Mouse (Mus musculus) heart, embryonic 12.5 days (tissue): ENCODE results near the gene Cbx6. TPM values are rescaled to one million over a fixed set of nuclear protein-coding genes. Genes with fewer than 3 reads are reported as not detected.

Experiments
- ATAC-seq: fragments of 200-750 bp; cut with Nextera tagmentation; 2 replicates; pipeline ENCODE4 v1.8.0; 2017; ENCODE audit warnings: moderate TSS enrichment, moderate library complexity; ENCODE audit not compliant: insufficient number of reproducible peaks, low FRiP score
- H3K27ac ChIP-seq: fragments of 300-500 bp; sonication (generic); 2 replicates; pipeline ENCODE4 v1.5.1; 2016; ENCODE audit warnings: mild to moderate bottlenecking, moderate library complexity; ENCODE audit not compliant: poor library complexity, severe bottlenecking
- H3K27me3 ChIP-seq: fragments of 300-500 bp; sonication (generic); replicated peaks from 2 replicates; pipeline ENCODE4 v1.6.1; 2016; ENCODE audit warnings: mild to moderate bottlenecking, moderate library complexity
- H3K36me3 ChIP-seq: fragments of 300-500 bp; sonication (generic); 2 replicates; pipeline ENCODE4 v1.6.1; 2016; ENCODE audit warnings: mild to moderate bottlenecking, moderate library complexity
- H3K4me1 ChIP-seq: fragments of 300-500 bp; sonication (generic); replicated peaks from 2 replicates; pipeline ENCODE4 v1.6.1; 2016; ENCODE audit warnings: mild to moderate bottlenecking
- H3K4me2 ChIP-seq: fragments of 300-500 bp; sonication (generic); 2 replicates; pipeline ENCODE4 v1.6.1; 2016; ENCODE audit warnings: mild to moderate bottlenecking, moderate library complexity
- H3K4me3 ChIP-seq: fragments of 300-500 bp; sonication (generic); 2 replicates; pipeline ENCODE4 v1.5.1; 2016; ENCODE audit warnings: mild to moderate bottlenecking
- H3K9ac ChIP-seq: fragments of 300-500 bp; sonication (generic); 2 replicates; pipeline ENCODE4 v1.6.1; 2016; ENCODE audit warnings: mild to moderate bottlenecking, moderate library complexity
- H3K9me3 ChIP-seq: fragments of 300-500 bp; sonication (generic); replicated peaks from 2 replicates; pipeline ENCODE4 v1.6.1; 2016; ENCODE audit warnings: mild to moderate bottlenecking, moderate library complexity
- WGBS: fragments of 180-500 bp; shearing (Covaris S2); methylation state at CpG from one replicate; pipeline ENCODE4 v1.1.7; 2016; 5-methylcytosine and 5-hydroxymethylcytosine counted together
- polyA plus RNA-seq: library from polyadenylated mRNA; unstranded; fragments of >200 nt; fragmentation: Nextera tagmentation; extraction: Ambion mirVana; gene quantifications from 2 replicates; pipeline ENCODE4 v1.2.1, GENCODE M21; 2016

The Cbx6 gene
- polyA plus RNA-seq, 1 experiment from 2014 or later: 38.0 TPM

GRCm38 (mm10) chr15:79801646-79802045 is 32.8 kb downstream of the Cbx6 start:
- 62% methylated on average over 2 of the region's 2 CpGs for whole genome bisulfite sequencing
- ATAC-seq: no peak
- H3K27me3 ChIP-seq: peaks cover 86% of the 10 kb centered on the region
- H3K9ac ChIP-seq: no peak overlapping the region
- no peak overlapping the region for H3K4me3 ChIP-seq
- no peak overlapping the region for H3K27ac ChIP-seq
- peaks cover 18% of the 10 kb centered on the region for H3K4me1 ChIP-seq
- H3K9me3 ChIP-seq: no peaks in the 10 kb centered on the region
- no peaks in the 10 kb centered on the region for H3K36me3 ChIP-seq
- H3K4me2 ChIP-seq: no peak overlapping the region

GRCm38 (mm10) chr15:79800701-79801100 is 33.8 kb downstream of the Cbx6 start:
- Histone ChIP-seq H3K27ac (no peak overlapping the region), H3K9ac (no peak overlapping the region), H3K9me3 (no peaks in the 10 kb centered on the region), H3K4me2 (no peak overlapping the region), H3K36me3 (no peaks in the 10 kb centered on the region), H3K4me1 (peaks cover 18% of the 10 kb centered on the region), H3K4me3 (no peak overlapping the region), H3K27me3 (peaks cover 85% of the 10 kb centered on the region)
- no peak for ATAC-seq
- WGBS: 61% methylated on average over 11 of the region's 11 CpGs

- Histone ChIP-seq H3K4me2 (no peak overlapping the region), H3K9ac (no peak overlapping the region), H3K27me3 (peaks cover 83% of the 10 kb centered on the region), H3K27ac (no peak overlapping the region), H3K9me3 (no peaks in the 10 kb centered on the region), H3K4me3 (no peak overlapping the region), H3K36me3 (no peaks in the 10 kb centered on the region), H3K4me1 (peaks cover 6% of the 10 kb centered on the region)
- 75% methylated on average over 10 of the region's 10 CpGs for WGBS
- ATAC-seq: no peak
Measured at GRCm38 (mm10) chr15:79798591-79798990, 35.9 kb downstream of the Cbx6 start.

DNA sequence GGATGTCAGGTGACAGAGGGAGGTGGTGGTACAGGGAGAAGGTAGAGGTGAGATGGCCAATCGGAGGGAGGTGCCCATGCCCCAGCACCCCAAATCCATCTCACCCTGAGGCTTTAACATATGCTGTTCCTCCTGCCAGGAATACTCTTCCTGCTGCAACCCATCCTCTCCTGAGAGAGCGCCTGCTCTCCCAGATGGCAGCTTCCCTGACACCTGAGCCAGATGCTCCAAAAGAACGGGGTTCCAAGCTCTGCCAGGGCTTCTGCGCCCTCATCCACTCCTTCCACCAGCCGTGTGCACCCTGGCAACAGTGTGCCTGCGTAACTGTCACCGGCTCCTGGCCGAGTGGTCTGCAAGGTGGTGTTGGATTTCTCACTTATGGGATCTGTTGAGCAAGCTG is 36.8 kb downstream of the Cbx6 start:
- 77% methylated on average over 8 of the region's 8 CpGs for WGBS
- H3K27me3 ChIP-seq: peaks cover 83% of the 10 kb centered on the region
- H3K36me3 ChIP-seq: no peaks in the 10 kb centered on the region

GRCm38 (mm10) chr15:79797096-79797495 is 37.4 kb downstream of the Cbx6 start:
- Histone ChIP-seq H3K36me3 (no peaks in the 10 kb centered on the region), H3K4me1 (no peaks in the 10 kb centered on the region), H3K4me3 (no peak overlapping the region), H3K4me2 (no peak overlapping the region), H3K27ac (no peak overlapping the region), H3K9ac (no peak overlapping the region), H3K27me3 (peaks cover 83% of the 10 kb centered on the region), H3K9me3 (no peaks in the 10 kb centered on the region)
- no peak for ATAC-seq
- 77% methylated on average over 7 of the region's 7 CpGs for WGBS

More for the DNA sequence above, 36.8 kb downstream of the Cbx6 start:
- no peak overlapping the region for H3K4me3 ChIP-seq
- H3K4me2 ChIP-seq: no peak overlapping the region
- H3K4me1 ChIP-seq: no peaks in the 10 kb centered on the region
- no peak overlapping the region for H3K27ac ChIP-seq
- no peak overlapping the region for H3K9ac ChIP-seq
- no peak for ATAC-seq
- H3K9me3 ChIP-seq: no peaks in the 10 kb centered on the region

GRCm38 (mm10) chr15:79796256-79796655 is 38.2 kb downstream of the Cbx6 start:
- H3K9me3 ChIP-seq: no peaks in the 10 kb centered on the region
- no peak overlapping the region for H3K27ac ChIP-seq
- H3K4me1 ChIP-seq: no peaks in the 10 kb centered on the region
- H3K36me3 ChIP-seq: no peaks in the 10 kb centered on the region
- 76% methylated on average over 12 of the region's 12 CpGs for WGBS
- ATAC-seq: no peak
- H3K4me3 ChIP-seq: no peak overlapping the region
- H3K9ac ChIP-seq: no peak overlapping the region
- H3K4me2 ChIP-seq: no peak overlapping the region
- peaks cover 82% of the 10 kb centered on the region for H3K27me3 ChIP-seq

GRCm38 (mm10) chr15:79794173-79794572 is 40.3 kb downstream of the Cbx6 start:
- Histone ChIP-seq H3K27ac (no peak overlapping the region), H3K36me3 (no peaks in the 10 kb centered on the region), H3K9ac (no peak overlapping the region), H3K9me3 (no peaks in the 10 kb centered on the region), H3K4me3 (no peak overlapping the region), H3K4me2 (no peak overlapping the region), H3K27me3 (peaks cover 86% of the 10 kb centered on the region), H3K4me1 (no peaks in the 10 kb centered on the region)
- ATAC-seq: no peak
- 10% methylated on average over 20 of the region's 20 CpGs for WGBS

GRCm38 (mm10) chr15:79793076-79793475 is 41.4 kb downstream of the Cbx6 start:
- H3K9me3 ChIP-seq: no peaks in the 10 kb centered on the region
- H3K36me3 ChIP-seq: no peaks in the 10 kb centered on the region
- no peak overlapping the region for H3K4me2 ChIP-seq
- no peak overlapping the region for H3K4me3 ChIP-seq
- H3K4me1 ChIP-seq: no peaks in the 10 kb centered on the region
- no peak for ATAC-seq
- peaks cover 90% of the 10 kb centered on the region for H3K27me3 ChIP-seq
- H3K9ac ChIP-seq: no peak overlapping the region
- WGBS: 89% methylated on average over 9 of the region's 9 CpGs
- H3K27ac ChIP-seq: no peak overlapping the region

DNA sequence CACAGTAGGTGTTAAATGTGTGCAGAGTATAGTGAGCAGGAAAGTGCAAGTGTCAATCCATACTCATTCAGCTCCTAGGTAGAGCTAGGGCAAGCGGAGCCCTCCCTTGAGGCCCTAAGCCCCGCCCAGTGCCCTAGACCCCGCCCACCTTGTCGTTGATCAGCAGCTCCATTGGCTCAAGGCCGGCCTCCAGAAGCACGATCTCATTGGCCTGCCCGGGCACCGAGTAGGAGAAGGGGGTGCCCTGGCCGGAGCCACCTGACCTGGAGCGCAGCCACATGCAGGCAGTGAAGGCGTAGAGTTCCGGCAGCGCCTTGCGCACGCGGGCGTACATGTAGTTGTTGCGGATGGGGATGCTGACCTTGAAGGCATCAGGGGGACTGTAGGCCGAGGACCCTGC is 42.0 kb downstream of the Cbx6 start:
- H3K36me3 ChIP-seq: no peaks in the 10 kb centered on the region
- peaks cover 92% of the 10 kb centered on the region for H3K27me3 ChIP-seq
- no peaks in the 10 kb centered on the region for H3K4me1 ChIP-seq
- WGBS: 19% methylated on average over 19 of the region's 19 CpGs
- no peaks in the 10 kb centered on the region for H3K9me3 ChIP-seq
- H3K27ac ChIP-seq: no peak overlapping the region
- no peak for ATAC-seq
- no peak overlapping the region for H3K4me2 ChIP-seq
- no peak overlapping the region for H3K4me3 ChIP-seq
- no peak overlapping the region for H3K9ac ChIP-seq

GRCm38 (mm10) chr15:79791502-79791901 is 43.0 kb downstream of the Cbx6 start:
- Histone ChIP-seq H3K36me3 (no peaks in the 10 kb centered on the region), H3K27ac (no peak overlapping the region), H3K4me3 (no peak overlapping the region), H3K9me3 (no peaks in the 10 kb centered on the region), H3K9ac (no peak overlapping the region), H3K27me3 (peaks cover 94% of the 10 kb centered on the region), H3K4me2 (no peak overlapping the region), H3K4me1 (no peaks in the 10 kb centered on the region)
- 2% methylated on average over 12 of the region's 12 CpGs for WGBS
- no peak for ATAC-seq

GRCm38 (mm10) chr15:79790905-79791304 is 43.6 kb downstream of the Cbx6 start:
- Histone ChIP-seq H3K4me1 (no peaks in the 10 kb centered on the region), H3K9me3 (no peaks in the 10 kb centered on the region), H3K4me3 (no peak overlapping the region), H3K36me3 (no peaks in the 10 kb centered on the region), H3K27ac (no peak overlapping the region), H3K9ac (no peak overlapping the region), H3K4me2 (no peak overlapping the region), H3K27me3 (peaks cover 94% of the 10 kb centered on the region)
- WGBS: 77% methylated on average over 6 of the region's 6 CpGs
- no peak for ATAC-seq

DNA sequence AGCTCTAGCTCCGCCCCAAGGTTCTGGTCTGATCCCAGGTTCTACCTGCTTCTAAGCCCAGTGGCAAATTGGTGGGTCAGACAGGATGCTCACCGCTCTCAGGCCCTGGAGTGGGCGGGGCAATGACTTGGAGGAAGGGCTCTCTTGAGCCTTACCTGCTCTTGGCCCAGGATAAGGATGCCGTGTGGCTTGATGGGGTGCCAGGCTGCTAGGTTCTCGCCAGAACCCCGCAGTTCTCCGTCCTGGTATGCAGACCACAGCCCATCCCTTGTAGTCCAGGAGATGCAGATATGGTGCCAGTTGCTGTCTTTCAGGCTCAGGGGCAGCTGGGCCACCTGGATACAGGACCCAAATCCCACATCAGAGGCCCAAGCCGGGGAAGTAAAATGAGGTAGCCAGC is 44.4 kb downstream of the Cbx6 start:
- Histone ChIP-seq H3K27me3 (peaks cover 94% of the 10 kb centered on the region), H3K4me2 (no peak overlapping the region), H3K9me3 (no peaks in the 10 kb centered on the region), H3K4me3 (no peak overlapping the region), H3K9ac (no peak overlapping the region), H3K36me3 (no peaks in the 10 kb centered on the region), H3K27ac (no peak overlapping the region), H3K4me1 (no peaks in the 10 kb centered on the region)
- no peak for ATAC-seq
- 43% methylated on average over 8 of the region's 8 CpGs for WGBS
